ENCODE assay signal across 8 mouse cellular contexts in the genomic region with DNA sequence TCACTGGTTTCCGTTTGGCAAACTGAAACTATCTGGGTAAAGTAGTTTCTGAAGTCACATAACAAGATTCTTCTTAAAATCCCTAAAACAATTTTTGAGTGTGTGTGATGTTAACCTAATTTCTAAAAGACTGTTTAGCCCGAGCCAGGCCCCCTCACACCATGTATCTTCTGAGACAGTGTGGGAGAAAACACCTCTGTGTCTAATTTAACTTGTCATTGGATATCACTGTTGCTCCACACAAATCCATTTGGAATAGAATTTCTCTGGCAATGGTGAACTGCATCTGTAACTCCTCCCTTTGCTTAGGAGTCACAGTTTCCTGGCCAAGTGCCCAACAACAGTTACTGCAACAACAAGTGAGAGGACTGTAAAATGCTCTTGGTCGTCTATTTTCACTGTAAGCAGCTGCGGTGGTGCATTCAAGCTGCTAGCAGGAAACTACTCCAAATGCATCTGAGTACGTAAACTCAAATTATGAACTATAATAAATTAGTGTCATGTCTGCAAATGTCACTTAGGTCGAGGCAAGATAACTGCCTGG.
DNase-seq lines count a peak whose midpoint lies in the region; ATAC-seq and TF ChIP-seq lines count a peak whose summit lies in the region.

No protein-coding gene starts in this region.

- TF ChIP-seq POLR2A in MEL (IDR thresholded peaks at IDR 0.05; ENCODE audit: control insufficient read depth in 1 of 2, insufficient read depth in 1 of 2, low read depth in 1 of 2, low read length in 2 of 2, poor library complexity in 1 of 2), result no peak

- peak; percentile 67 for DNase-seq in forebrain, embryonic 14.5 days (ENCODE audit: low spot score)
- peak; percentile 67 for DNase-seq in MEL (ENCODE audit: low read depth, low spot score)
- peak; percentile 71 for DNase-seq in fibroblast of lung, adult 2 months (ENCODE audit: low read depth)
- DNase-seq in induced T-regulatory cell, adult 2 months (ENCODE audit: low read depth), result peak; percentile 73
- peak; percentile 95 for DNase-seq in lung, embryonic 14.5 days
- peak; percentile 31 for DNase-seq in testis, postnatal 14 days (ENCODE audit: low spot score)
- DNase-seq in B cell, adult 2 months, result no peak

- no peak for TF ChIP-seq CTCF in MEL (IDR thresholded peaks at IDR 0.05 in 2 of 3, conservative IDR thresholded peaks at IDR 0.05 in 1 of 3; ENCODE audit: control insufficient read depth in 1 of 3, insufficient read depth in 1 of 3, low read depth in 2 of 3, low read length in 3 of 3, poor library complexity in 1 of 3, severe bottlenecking in 1 of 3)
- no peak for TF ChIP-seq CTCF in lung, embryonic 14.5 days (IDR thresholded peaks at IDR 0.05; ENCODE audit: low read depth)

- no peak overlapping the region for H3K4me2 ChIP-seq in forebrain, embryonic 14.5 days (ENCODE audit: low read length)
- no peak overlapping the region for H3K4me2 ChIP-seq in forebrain, embryonic 16.5 days (ENCODE audit: low read length)
- peak overlapping the region; percentile 27; the same call in 1 of the 2 replicates for H3K4me2 ChIP-seq in lung, embryonic 14.5 days

- 68% methylated on average over 6 of the region's 6 CpGs for WGBS in forebrain, embryonic 14.5 days
- 57% methylated on average over 6 of the region's 6 CpGs for WGBS in forebrain, embryonic 16.5 days
- 32% methylated on average over 6 of the region's 6 CpGs for WGBS in lung, embryonic 14.5 days

- H3K4me1 ChIP-seq in forebrain, embryonic 14.5 days (ENCODE audit: control insufficient read depth, insufficient read depth, low read length), result no peaks in the 10 kb centered on the region
- peaks cover 4% of the 10 kb centered on the region; the same call in 1 of the 2 replicates for H3K4me1 ChIP-seq in forebrain, embryonic 16.5 days (replicated peaks; ENCODE audit: control insufficient read depth, insufficient read depth, low read length)
- peaks cover 4 to 5% of the 10 kb centered on the region in 2 experiments; a peak in 2 of 4 replicates for H3K4me1 ChIP-seq in MEL (ENCODE audit: control insufficient read depth in 1 of 2, insufficient read depth in 2 of 2, low read length in 2 of 2)
- H3K4me1 ChIP-seq in lung, embryonic 14.5 days (ENCODE audit: insufficient read depth), result peaks cover 8% of the 10 kb centered on the region; the same call in 1 of the 2 replicates

- H3K9ac ChIP-seq in forebrain, embryonic 14.5 days (ENCODE audit: low read length), result no peak overlapping the region
- H3K9ac ChIP-seq in forebrain, embryonic 16.5 days (replicated peaks; ENCODE audit: low read depth, low read length), result no peak overlapping the region
- no peak overlapping the region for H3K9ac ChIP-seq in MEL (ENCODE audit: control insufficient read depth, low read depth, low read length, poor library complexity, severe bottlenecking)
- H3K9ac ChIP-seq in lung, embryonic 14.5 days, result no peak overlapping the region

- peaks cover 7% of the 10 kb centered on the region; the same call in 1 of the 2 replicates for H3K79me2 ChIP-seq in MEL (ENCODE audit: control insufficient read depth, insufficient read depth, low read length, poor library complexity)

- H3K27me3 ChIP-seq in forebrain, embryonic 14.5 days (replicated peaks; ENCODE audit: control insufficient read depth, insufficient read depth, low read length), result no peaks in the 10 kb centered on the region
- H3K27me3 ChIP-seq in forebrain, embryonic 16.5 days (replicated peaks; ENCODE audit: control insufficient read depth, insufficient read depth, low read length), result no peaks in the 10 kb centered on the region
- no peaks in the 10 kb centered on the region for H3K27me3 ChIP-seq in MEL (ENCODE audit: control insufficient read depth in 1 of 2, insufficient read depth in 2 of 2, low read length in 2 of 2)
- H3K27me3 ChIP-seq in lung, embryonic 14.5 days (ENCODE audit: insufficient read depth, low read length), result no peaks in the 10 kb centered on the region

- TF ChIP-seq EP300 in MEL (IDR thresholded peaks at IDR 0.05; ENCODE audit: low read depth in 1 of 2, low read length in 2 of 2), result no peak

- H3K9me3 ChIP-seq in forebrain, embryonic 14.5 days (replicated peaks; ENCODE audit: control insufficient read depth, low read length), result no peaks in the 10 kb centered on the region
- H3K9me3 ChIP-seq in forebrain, embryonic 16.5 days (ENCODE audit: control insufficient read depth, low read length), result no peaks in the 10 kb centered on the region
- no peaks in the 10 kb centered on the region for H3K9me3 ChIP-seq in MEL (replicated peaks; ENCODE audit: insufficient read depth, low read length)
- no peaks in the 10 kb centered on the region for H3K9me3 ChIP-seq in lung, embryonic 14.5 days (ENCODE audit: low read depth, low read length)

- no peaks in the 10 kb centered on the region for H3K36me3 ChIP-seq in forebrain, embryonic 14.5 days (ENCODE audit: control insufficient read depth, insufficient read depth, low read length)
- H3K36me3 ChIP-seq in forebrain, embryonic 16.5 days (ENCODE audit: control insufficient read depth, insufficient read depth), result no peaks in the 10 kb centered on the region
- peaks cover 4 to 5% of the 10 kb centered on the region in 2 experiments for H3K36me3 ChIP-seq in MEL (ENCODE audit: control insufficient read depth in 1 of 2, insufficient read depth in 2 of 2, low read length in 2 of 2)
- H3K36me3 ChIP-seq in lung, embryonic 14.5 days (ENCODE audit: insufficient read depth), result no peaks in the 10 kb centered on the region

- H3K27ac ChIP-seq in forebrain, embryonic 14.5 days (ENCODE audit: low read depth, low read length), result no peak overlapping the region
- H3K27ac ChIP-seq in forebrain, embryonic 16.5 days (ENCODE audit: low read length), result no peak overlapping the region
- H3K27ac ChIP-seq in MEL (ENCODE audit: control insufficient read depth, low read depth, low read length), result no peak overlapping the region
- peak overlapping the region; percentile 54; the same call in 1 of the 2 replicates for H3K27ac ChIP-seq in lung, embryonic 14.5 days (ENCODE audit: low read depth)

- H3K4me3 ChIP-seq in forebrain, embryonic 14.5 days (ENCODE audit: low read depth, low read length), result no peak overlapping the region
- no peak overlapping the region for H3K4me3 ChIP-seq in forebrain, embryonic 16.5 days (replicated peaks; ENCODE audit: low read length)
- H3K4me3 ChIP-seq in MEL (ENCODE audit: control insufficient read depth in 1 of 2, insufficient read depth in 1 of 2, low read depth in 2 of 2, low read length in 2 of 2), result no peak overlapping the region
- no peak overlapping the region for H3K4me3 ChIP-seq in lung, embryonic 14.5 days (ENCODE audit: low read depth, low read length)

- ATAC-seq in forebrain, embryonic 14.5 days, result no peak
- no peak for ATAC-seq in forebrain, embryonic 16.5 days
- ATAC-seq in lung, embryonic 14.5 days (ENCODE audit: insufficient read depth), result peak; percentile 80; the same call in 1 of the 2 replicates

- TF ChIP-seq RAD21 in MEL (IDR thresholded peaks at IDR 0.05; ENCODE audit: low read depth, low read length), result no peak

TF ChIP-seq in MEL, 35 proteins besides CTCF, POLR2A, EP300 and RAD21:
- no peak for TF ChIP-seq MYC (IDR thresholded peaks at IDR 0.05; ENCODE audit: low read depth, low read length)
- TF ChIP-seq MXI1 (IDR thresholded peaks at IDR 0.05; ENCODE audit: low read depth, low read length), result no peak
- no peak for TF ChIP-seq NRF1 (IDR thresholded peaks at IDR 0.05; ENCODE audit: insufficient read depth, low read depth, low read length, poor library complexity, severe bottlenecking)
- no peak for TF ChIP-seq POLR2AphosphoS2 (IDR thresholded peaks at IDR 0.05; ENCODE audit: low read length)
- TF ChIP-seq MAZ (IDR thresholded peaks at IDR 0.05; ENCODE audit: low read depth, low read length), result no peak

Comparison
In these comparisons a context has a peak if more than half of its experiments do, and no peak if none do; other contexts are left out.
1. DNase-seq: peak in forebrain, embryonic 14.5 days (single experiment), MEL (single experiment), fibroblast of lung, adult 2 months (single experiment), induced T-regulatory cell, adult 2 months (single experiment), lung, embryonic 14.5 days (single experiment) and testis, postnatal 14 days (single experiment); none in B cell, adult 2 months (0 of 2).